Comparison of ENCODE assay signal across 34 mouse cellular contexts in the genomic region with DNA sequence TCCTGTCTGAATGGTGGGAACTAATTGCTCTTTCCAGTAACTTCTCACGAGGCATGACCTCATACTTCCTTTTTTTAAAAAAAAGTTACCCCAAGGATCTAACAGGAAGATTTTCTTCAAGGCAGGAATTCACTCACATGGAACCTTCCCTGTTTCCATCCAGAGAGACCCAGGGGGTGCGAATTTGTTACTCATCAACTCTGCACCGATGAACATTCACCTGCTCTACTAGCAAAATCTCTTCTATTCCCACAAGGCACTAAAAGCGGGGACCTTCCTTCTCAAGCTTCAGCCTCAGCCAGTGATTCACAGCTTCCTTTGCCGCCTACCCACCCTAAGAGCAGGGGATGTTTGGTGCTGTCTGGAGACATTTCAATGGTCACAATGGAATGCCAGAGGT. TPM values are rescaled to one million over a fixed set of nuclear protein-coding genes. Genes with fewer than 3 reads are reported as not detected.
DNase-seq lines count a peak whose midpoint lies in the region; ATAC-seq lines count a peak whose summit lies in the region.
"Had no signal": no experiment of that assay in that cellular context is flagged by ENCODE, and none has a peak within 500 bp of the region (broad histone marks: within the 10 kb centered on the region; RNA-seq: fewer than 3 reads in every experiment).

No protein-coding gene starts in this region.

- no peaks in the 10 kb centered on the region for H3K36me3 ChIP-seq in kidney, embryonic 14.5 days (ENCODE audit: control insufficient read depth, insufficient read depth, low read length)
- no peaks in the 10 kb centered on the region for H3K36me3 ChIP-seq in hindbrain, embryonic 10.5 days
- no peaks in the 10 kb centered on the region for H3K36me3 ChIP-seq in embryonic facial prominence, embryonic 10.5 days (replicated peaks)
- H3K36me3 ChIP-seq: heart, embryonic 10.5 days; heart, embryonic 15.5 days; midbrain, embryonic 12.5 days; neural tube, embryonic 13.5 days had no signal

- H3K4me3 ChIP-seq in kidney, embryonic 14.5 days (ENCODE audit: low read length): no peak overlapping the region
- no peak overlapping the region for H3K4me3 ChIP-seq in hindbrain, embryonic 10.5 days
- H3K4me3 ChIP-seq in embryonic facial prominence, embryonic 10.5 days: no peak overlapping the region
- H3K4me3 ChIP-seq: erythroblast, embryonic 14.5 days; forebrain, embryonic 13.5 days; heart, embryonic 10.5 days; heart, embryonic 15.5 days; midbrain, embryonic 12.5 days; neural tube, embryonic 13.5 days had no signal

- H3K9me3 ChIP-seq in kidney, embryonic 14.5 days (ENCODE audit: control insufficient read depth, low read length): peaks cover 3% of the 10 kb centered on the region; the same call in 1 of the 2 replicates
- H3K9me3 ChIP-seq in hindbrain, embryonic 10.5 days: peaks cover 8% of the 10 kb centered on the region
- H3K9me3 ChIP-seq in embryonic facial prominence, embryonic 10.5 days: no peaks in the 10 kb centered on the region
- H3K9me3 ChIP-seq: heart, embryonic 10.5 days; heart, embryonic 15.5 days; midbrain, embryonic 12.5 days had no signal

- ATAC-seq in kidney, embryonic 14.5 days (ENCODE audit: low FRiP score, low TSS enrichment): no peak
- ATAC-seq: forebrain, embryonic 13.5 days; intestine, postnatal 0 days had no signal

- H3K27ac ChIP-seq in kidney, embryonic 14.5 days (ENCODE audit: low read depth, low read length): peak overlapping the region; percentile 8; the same call in 1 of the 2 replicates
- H3K27ac ChIP-seq in hindbrain, embryonic 10.5 days: no peak overlapping the region
- no peak overlapping the region for H3K27ac ChIP-seq in embryonic facial prominence, embryonic 10.5 days (replicated peaks)
- H3K27ac ChIP-seq: forebrain, embryonic 13.5 days; heart, embryonic 10.5 days; heart, embryonic 15.5 days; hindbrain, embryonic 14.5 days; liver, embryonic 14.5 days; midbrain, embryonic 12.5 days; neural tube, embryonic 13.5 days; stomach, postnatal 0 days had no signal

- H3K27me3 ChIP-seq in kidney, embryonic 14.5 days (ENCODE audit: control insufficient read depth, insufficient read depth, low read length): no peaks in the 10 kb centered on the region
- peaks cover 41% of the 10 kb centered on the region for H3K27me3 ChIP-seq in hindbrain, embryonic 10.5 days (ENCODE audit: insufficient read depth, poor library complexity, severe bottlenecking)
- peaks cover 77% of the 10 kb centered on the region for H3K27me3 ChIP-seq in embryonic facial prominence, embryonic 10.5 days (replicated peaks; ENCODE audit: low read depth, poor library complexity, severe bottlenecking)
- H3K27me3 ChIP-seq: neural tube, embryonic 13.5 days had no signal

- no peak overlapping the region for H3K4me2 ChIP-seq in kidney, embryonic 14.5 days (replicated peaks; ENCODE audit: low read depth, low read length)
- H3K4me2 ChIP-seq: forebrain, embryonic 13.5 days; heart, embryonic 15.5 days; hindbrain, embryonic 14.5 days; lung, embryonic 14.5 days; midbrain, embryonic 12.5 days; neural tube, embryonic 13.5 days had no signal

- DNase-seq in Muller cell, postnatal 12 days (ENCODE audit: inconsistent ontology term): peak; percentile 24
- peak; percentile 78 for DNase-seq in kidney, adult 11 months
- peak; percentile 72 for DNase-seq in kidney, postnatal 14 days
- no peak for DNase-seq in hindbrain, embryonic 10.5 days (ENCODE audit: low spot score)
- no peak for DNase-seq in cerebellum, adult 18-20 months
- DNase-seq in embryonic facial prominence, embryonic 10.5 days (ENCODE audit: low spot score): no peak
- DNase-seq in layer of hippocampus, postnatal 36 days: no peak
- DNase-seq: adrenal gland, postnatal 10 days; cerebellum, adult 9-10 months; cerebellum, postnatal 36 days; gastrocnemius, postnatal 14 days; heart, postnatal 4 days; left cerebral cortex, postnatal 4 days; lung, embryonic 14.5 days; right cerebral cortex, postnatal 4 days; thymus, adult 18-20 months; thymus, postnatal 36 days had no signal

- WGBS in kidney, embryonic 14.5 days: 55% methylated on average over 5 of the region's 5 CpGs
- 81% methylated on average over 5 of the region's 5 CpGs for WGBS in hindbrain, embryonic 10.5 days
- WGBS in embryonic facial prominence, embryonic 10.5 days: 81% methylated on average over 5 of the region's 5 CpGs

- H3K9ac ChIP-seq in kidney, embryonic 14.5 days (ENCODE audit: low read depth, low read length): no peak overlapping the region
- H3K9ac ChIP-seq: forebrain, embryonic 13.5 days; heart, embryonic 15.5 days; hindbrain, embryonic 14.5 days; liver, embryonic 14.5 days; lung, embryonic 14.5 days; midbrain, embryonic 12.5 days; neural tube, embryonic 13.5 days had no signal

- peaks cover 39% of the 10 kb centered on the region for H3K4me1 ChIP-seq in kidney, embryonic 14.5 days (ENCODE audit: control insufficient read depth, insufficient read depth, low read length)
- H3K4me1 ChIP-seq in hindbrain, embryonic 10.5 days (replicated peaks): peaks cover 19% of the 10 kb centered on the region
- H3K4me1 ChIP-seq in embryonic facial prominence, embryonic 10.5 days: peaks cover 22% of the 10 kb centered on the region

RNA-seq across cellular contexts. Expression of gene Hoxb1, which starts 45.5 kb away (rescaled TPM):
- polyA plus RNA-seq in kidney, embryonic 14.5 days (2014; fragmentation: Nextera tagmentation; extraction: Ambion mirVana): 0.27 and 0.37 TPM in 2 replicates
- polyA plus RNA-seq in hindbrain, embryonic 10.5 days (2016; fragmentation: Nextera tagmentation; extraction: Ambion mirVana): 15.4 and 22.7 TPM in 2 replicates
- 1.2 and 7.1 TPM in 2 replicates for polyA plus RNA-seq in embryonic facial prominence, embryonic 10.5 days (2016; fragmentation: Nextera tagmentation; extraction: Ambion mirVana)
- not detected for total RNA-seq in layer of hippocampus, postnatal 36 days (2021)
- total RNA-seq: adrenal gland, postnatal 10 days; gastrocnemius, postnatal 14 days; granulocyte monocyte progenitor cell, adult 5-6 weeks; heart, postnatal 4 days; layer of hippocampus, adult 8-10 months; layer of hippocampus, postnatal 25 days; left cerebral cortex, postnatal 4 days; megakaryocyte progenitor cell, adult 5-6 weeks; midbrain, postnatal 0 days had no signal
- polyA plus RNA-seq: erythroblast, embryonic 14.5 days; forebrain, embryonic 13.5 days; heart, embryonic 15.5 days; intestine, postnatal 0 days; midbrain, embryonic 12.5 days; midbrain, postnatal 0 days; spleen, adult 2 months; stomach, postnatal 0 days had no signal

RNA-seq across cellular contexts. Expression of gene Skap1, which starts 53.4 kb away (rescaled TPM):
- 13.8 and 15.2 TPM in 2 replicates for polyA plus RNA-seq in kidney, embryonic 14.5 days (2014; fragmentation: Nextera tagmentation; extraction: Ambion mirVana)
- 0.61 and 1.3 TPM in 2 replicates for polyA plus RNA-seq in hindbrain, embryonic 10.5 days (2016; fragmentation: Nextera tagmentation; extraction: Ambion mirVana)
- polyA plus RNA-seq in embryonic facial prominence, embryonic 10.5 days (2016; fragmentation: Nextera tagmentation; extraction: Ambion mirVana): 0.19 and 0.46 TPM in 2 replicates
- total RNA-seq in layer of hippocampus, postnatal 36 days (2021): 1 to 10 TPM in 1 of 2 experiments, under 1 TPM in 1; 0.60 to 1.0 TPM
- polyA plus RNA-seq: erythroblast, embryonic 14.5 days had no signal

Comparison
In these comparisons a context has a peak if more than half of its experiments do, and no peak if none do; other contexts are left out.
1. DNase-seq: peak in Muller cell, postnatal 12 days (single experiment), kidney, adult 11 months (single experiment) and kidney, postnatal 14 days (single experiment); none in hindbrain, embryonic 10.5 days (single experiment), cerebellum, adult 18-20 months (0 of 2), embryonic facial prominence, embryonic 10.5 days (single experiment) and layer of hippocampus, postnatal 36 days (0 of 2).